Mouse (Mus musculus): ENCODE data around the gene Trim37. TPM values are rescaled to one million over a fixed set of nuclear protein-coding genes. Genes with fewer than 3 reads are reported as not detected.

Gene Trim37
- polyA plus RNA-seq, 1 experiment from 2014 or later = 86.9 TPM

DNA sequence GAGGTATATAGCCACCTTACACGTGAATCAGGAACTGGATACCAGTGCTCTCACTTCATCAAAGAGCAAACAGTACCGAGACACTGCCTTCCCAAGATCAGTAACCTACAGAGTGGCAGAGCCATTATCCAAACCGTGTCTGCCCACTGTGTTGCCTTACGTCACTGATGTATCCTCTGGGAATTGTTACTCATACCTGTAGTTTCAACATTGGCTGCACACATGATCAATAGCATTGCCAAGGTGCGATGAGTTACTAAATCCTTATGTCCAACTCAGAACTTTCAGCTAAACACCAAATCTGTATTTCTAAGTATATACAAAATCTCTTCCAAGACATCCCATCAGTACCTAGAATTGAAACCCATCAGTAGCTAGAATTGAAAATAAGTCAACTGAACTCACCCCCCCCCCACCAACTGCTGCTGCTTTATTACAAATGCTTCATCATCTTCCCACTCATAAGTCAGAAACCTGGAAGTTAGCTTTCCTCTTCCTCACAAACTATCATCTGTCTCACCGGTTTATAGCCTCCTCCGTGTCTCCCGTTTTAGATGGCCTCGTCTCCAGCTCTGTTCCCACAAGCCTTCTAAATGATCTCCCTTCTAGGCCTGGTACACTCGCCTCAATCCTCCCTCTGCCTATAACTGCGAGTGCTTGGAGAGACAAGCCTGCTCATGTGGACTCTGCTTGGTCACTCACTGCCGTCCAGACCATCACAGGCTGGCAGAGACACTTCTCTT is 108.0 kb downstream of the Trim37 start:
- Histone ChIP-seq H3K36me3 (replicated peaks) (no peaks in the 10 kb centered on the region; the same call in 1 of the 2 replicates), H3K4me2 (no peak overlapping the region), H3K4me1 (no peaks in the 10 kb centered on the region), H3K9ac (no peak overlapping the region), H3K9me3 (no peaks in the 10 kb centered on the region), H3K27ac (no peak overlapping the region), H3K27me3 (replicated peaks) (no peaks in the 10 kb centered on the region), H3K4me3 (no peak overlapping the region)
- 93% methylated on average over 12 of the region's 12 CpGs for WGBS
- no peak for ATAC-seq (replicated peaks)

GRCm38 (mm10) chr11:87235486-87235872 is 108.6 kb downstream of the Trim37 start:
- Histone ChIP-seq H3K9ac (no peak overlapping the region), H3K4me2 (no peak overlapping the region), H3K27me3 (replicated peaks) (no peaks in the 10 kb centered on the region), H3K27ac (no peak overlapping the region), H3K4me3 (no peak overlapping the region), H3K4me1 (no peaks in the 10 kb centered on the region), H3K36me3 (replicated peaks) (no peaks in the 10 kb centered on the region; the same call in 1 of the 2 replicates), H3K9me3 (no peaks in the 10 kb centered on the region)
- no peak for ATAC-seq (replicated peaks)
- WGBS = 87% methylated on average over 5 of the region's 5 CpGs

DNA sequence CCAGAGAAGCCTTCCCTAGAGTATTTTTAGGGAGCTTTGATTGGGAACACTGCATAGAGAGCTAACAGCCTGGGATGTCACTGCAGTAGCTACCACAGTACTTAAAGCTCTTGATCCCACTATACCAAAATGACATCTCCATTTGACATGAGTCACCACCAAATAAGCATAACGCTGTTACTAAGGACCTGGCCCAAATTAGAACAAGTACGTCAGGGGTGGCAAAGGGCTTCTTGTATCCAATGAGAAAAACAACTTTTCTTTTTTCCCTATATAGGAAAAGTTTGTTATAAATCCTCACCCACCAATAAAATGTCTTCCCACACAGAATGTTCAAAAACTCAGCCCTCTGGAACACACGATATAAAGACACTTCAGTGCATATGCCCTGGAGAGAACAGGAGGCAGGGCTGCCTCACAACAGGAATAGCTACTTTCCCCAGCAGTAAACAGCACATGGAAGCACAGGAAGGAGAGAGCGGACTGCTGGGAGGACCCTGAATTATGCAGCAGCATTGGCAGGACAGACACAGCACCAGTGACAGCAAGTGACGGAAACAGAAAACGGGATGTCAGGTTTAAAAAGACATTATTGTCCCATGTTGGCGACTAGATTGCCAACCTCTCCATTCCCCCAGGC is 112.1 kb downstream of the Trim37 start:
- H3K9me3 ChIP-seq = no peaks in the 10 kb centered on the region
- no peak overlapping the region for H3K4me3 ChIP-seq
- H3K4me1 ChIP-seq = no peaks in the 10 kb centered on the region
- ATAC-seq (replicated peaks) = no peak
- no peak overlapping the region for H3K4me2 ChIP-seq
- H3K9ac ChIP-seq = no peak overlapping the region
- no peak overlapping the region for H3K27ac ChIP-seq
- no peaks in the 10 kb centered on the region for H3K27me3 ChIP-seq (replicated peaks)
- WGBS = 84% methylated on average over 7 of the region's 7 CpGs
- no peaks in the 10 kb centered on the region; the same call in 1 of the 2 replicates for H3K36me3 ChIP-seq (replicated peaks)

GRCm38 (mm10) chr11:87240141-87240832 is 113.4 kb downstream of the Trim37 start:
- Histone ChIP-seq H3K4me1 (no peaks in the 10 kb centered on the region), H3K27ac (no peak overlapping the region), H3K4me2 (no peak overlapping the region), H3K9ac (no peak overlapping the region), H3K36me3 (replicated peaks) (no peaks in the 10 kb centered on the region; the same call in 1 of the 2 replicates), H3K27me3 (replicated peaks) (no peaks in the 10 kb centered on the region), H3K9me3 (no peaks in the 10 kb centered on the region), H3K4me3 (no peak overlapping the region)
- ATAC-seq (replicated peaks) = no peak
- WGBS = 82% methylated on average over 15 of the region's 15 CpGs

GRCm38 (mm10) chr11:87240833-87241215 is 113.9 kb downstream of the Trim37 start:
- H3K36me3 ChIP-seq (replicated peaks) = no peaks in the 10 kb centered on the region; the same call in 1 of the 2 replicates
- H3K27ac ChIP-seq = no peak overlapping the region
- no peaks in the 10 kb centered on the region for H3K27me3 ChIP-seq (replicated peaks)
- H3K9me3 ChIP-seq = no peaks in the 10 kb centered on the region
- 84% methylated on average over 4 of the region's 4 CpGs for WGBS
- H3K4me2 ChIP-seq = no peak overlapping the region
- H3K4me1 ChIP-seq = no peaks in the 10 kb centered on the region
- no peak for ATAC-seq (replicated peaks)
- no peak overlapping the region for H3K9ac ChIP-seq
- H3K4me3 ChIP-seq = no peak overlapping the region

- Histone ChIP-seq H3K36me3 (replicated peaks) (no peaks in the 10 kb centered on the region; the same call in 1 of the 2 replicates), H3K27me3 (replicated peaks) (no peaks in the 10 kb centered on the region), H3K9ac (no peak overlapping the region), H3K4me1 (no peaks in the 10 kb centered on the region), H3K4me3 (no peak overlapping the region), H3K9me3 (no peaks in the 10 kb centered on the region), H3K4me2 (no peak overlapping the region), H3K27ac (no peak overlapping the region)
- ATAC-seq (replicated peaks) = no peak
- WGBS = 77% methylated on average over 7 of the region's 7 CpGs
These were observed 114.4 kb downstream of the Trim37 start for GRCm38 (mm10) chr11:87241256-87241655.

DNA sequence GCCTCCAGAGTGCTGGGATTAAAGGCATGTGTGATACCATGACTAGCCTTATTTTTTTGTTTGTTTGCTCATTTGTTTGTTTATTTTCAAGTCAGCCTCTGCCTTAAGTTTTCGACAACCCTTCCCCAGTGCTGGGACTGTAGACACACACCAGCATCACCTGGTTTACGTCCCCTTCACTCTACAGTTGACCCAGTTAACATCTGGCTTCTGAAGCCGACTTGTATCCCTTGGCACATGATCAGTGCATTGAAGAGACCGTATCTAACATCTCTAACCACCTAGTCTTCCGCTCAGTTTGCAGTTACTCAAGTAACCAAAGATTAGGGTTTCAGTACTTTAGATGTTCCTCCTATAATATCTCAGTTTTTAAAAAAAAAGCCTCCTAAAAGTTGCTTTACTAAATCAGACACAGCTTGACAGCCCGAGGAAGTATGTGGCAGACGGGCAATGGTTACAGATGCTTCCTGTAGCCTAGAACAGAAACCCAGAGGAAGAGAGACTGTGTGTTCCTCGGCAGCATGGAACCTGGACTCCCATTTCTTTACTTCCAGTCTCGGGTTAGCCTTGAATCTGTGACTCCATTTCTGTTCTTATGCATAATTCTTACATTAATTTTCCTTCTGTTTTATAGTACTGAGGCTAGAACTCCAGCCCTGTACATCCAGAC is 118.4 kb downstream of the Trim37 start:
- Histone ChIP-seq H3K9me3 (no peaks in the 10 kb centered on the region), H3K27me3 (replicated peaks) (no peaks in the 10 kb centered on the region), H3K9ac (no peak overlapping the region), H3K4me2 (no peak overlapping the region), H3K36me3 (replicated peaks) (no peaks in the 10 kb centered on the region; the same call in 1 of the 2 replicates), H3K4me3 (no peak overlapping the region), H3K4me1 (0 out of 2 replicates have a peak, but pooled peaks cover 5% of the 10 kb centered on the region), H3K27ac (no peak overlapping the region)
- WGBS = 92% methylated on average over 9 of the region's 9 CpGs
- no peak for ATAC-seq (replicated peaks)

GRCm38 (mm10) chr11:87246107-87246651 is 119.3 kb downstream of the Trim37 start:
- no peaks in the 10 kb centered on the region for H3K9me3 ChIP-seq
- no peak for ATAC-seq (replicated peaks)
- no peak overlapping the region for H3K9ac ChIP-seq
- no peak overlapping the region for H3K4me3 ChIP-seq
- 0 out of 2 replicates have a peak, but pooled peaks cover 5% of the 10 kb centered on the region for H3K4me1 ChIP-seq
- no peak overlapping the region for H3K4me2 ChIP-seq
- no peaks in the 10 kb centered on the region for H3K36me3 ChIP-seq (replicated peaks)
- H3K27me3 ChIP-seq (replicated peaks) = no peaks in the 10 kb centered on the region
- 79% methylated on average over 4 of the region's 4 CpGs for WGBS
- no peak overlapping the region for H3K27ac ChIP-seq

GRCm38 (mm10) chr11:87246724-87247493 is 120.0 kb downstream of the Trim37 start:
- no peak overlapping the region for H3K4me2 ChIP-seq
- H3K27me3 ChIP-seq (replicated peaks) = no peaks in the 10 kb centered on the region
- H3K27ac ChIP-seq = no peak overlapping the region
- 62% methylated on average over 9 of the region's 9 CpGs for WGBS
- no peak overlapping the region for H3K9ac ChIP-seq
- no peak overlapping the region for H3K4me3 ChIP-seq
- ATAC-seq (replicated peaks) = no peak
- 0 out of 2 replicates have a peak, but pooled peaks cover 5% of the 10 kb centered on the region for H3K4me1 ChIP-seq
- H3K36me3 ChIP-seq (replicated peaks) = no peaks in the 10 kb centered on the region
- no peaks in the 10 kb centered on the region for H3K9me3 ChIP-seq

DNA sequence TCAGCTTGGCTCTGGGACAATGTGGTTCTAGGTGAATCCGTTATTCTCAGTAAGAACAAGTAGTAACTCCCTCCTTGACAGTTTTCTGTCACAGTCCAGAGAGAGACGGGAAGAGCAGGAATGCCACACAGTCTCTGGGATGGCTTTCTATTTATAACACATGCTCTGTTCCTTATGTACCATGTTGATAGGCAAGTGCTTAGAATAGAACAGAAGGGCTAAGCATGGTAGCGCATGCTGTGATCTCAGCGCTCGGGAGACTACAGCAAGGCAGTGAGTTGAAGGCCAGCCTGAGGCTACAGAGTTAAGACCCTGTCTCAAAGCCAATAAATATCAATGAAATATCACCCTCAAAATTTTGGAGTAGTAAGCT is 120.6 kb downstream of the Trim37 start:
- Histone ChIP-seq H3K4me2 (no peak overlapping the region), H3K9me3 (no peaks in the 10 kb centered on the region), H3K27me3 (replicated peaks) (no peaks in the 10 kb centered on the region), H3K4me1 (0 out of 2 replicates have a peak, but pooled peaks cover 5% of the 10 kb centered on the region), H3K9ac (no peak overlapping the region), H3K36me3 (replicated peaks) (no peaks in the 10 kb centered on the region), H3K27ac (no peak overlapping the region), H3K4me3 (no peak overlapping the region)
- WGBS = 67% methylated on average over 5 of the region's 5 CpGs
- no peak for ATAC-seq (replicated peaks)

- H3K27ac ChIP-seq = no peak overlapping the region
- H3K4me1 ChIP-seq = 0 out of 2 replicates have a peak, but pooled peaks cover 5% of the 10 kb centered on the region
- H3K9ac ChIP-seq = no peak overlapping the region
- H3K9me3 ChIP-seq = no peaks in the 10 kb centered on the region
- 83% methylated on average over 6 of the region's 6 CpGs for WGBS
- H3K27me3 ChIP-seq (replicated peaks) = no peaks in the 10 kb centered on the region
- H3K4me3 ChIP-seq = no peak overlapping the region
- no peak overlapping the region for H3K4me2 ChIP-seq
- no peak for ATAC-seq (replicated peaks)
- H3K36me3 ChIP-seq (replicated peaks) = no peaks in the 10 kb centered on the region
These were observed 123.3 kb downstream of the Trim37 start for GRCm38 (mm10) chr11:87250132-87250531.

Measured in midbrain, embryonic 15.5 days (tissue).